Mouse (Mus musculus): ENCODE measurements around the gene Rgs14.

DNA sequence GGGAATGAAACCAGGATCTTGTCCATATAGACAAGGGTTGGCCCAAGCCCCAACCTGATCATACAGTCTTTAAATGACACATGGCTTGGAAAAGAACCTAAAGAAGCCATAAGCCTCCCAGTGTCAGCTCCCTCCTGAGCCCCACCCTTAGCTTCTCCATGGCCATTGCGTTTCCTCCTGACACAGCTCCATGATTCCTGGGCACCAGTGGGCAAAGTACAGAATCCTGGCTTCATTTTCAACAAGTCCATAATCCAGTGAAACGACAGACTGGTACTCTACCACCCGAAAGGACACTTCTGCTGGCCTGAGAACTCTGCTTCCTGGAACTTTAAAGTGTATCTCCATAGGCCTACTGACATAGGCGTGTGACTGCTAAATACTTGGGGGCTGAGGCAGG is 37.8 kb downstream of the Rgs14 start:
- no peak for TF ChIP-seq POLR2A (IDR thresholded peaks at IDR 0.05; ENCODE audit: control insufficient read depth, low read depth, low read length)
- no peak for TF ChIP-seq CTCF (IDR thresholded peaks at IDR 0.05; ENCODE audit: control insufficient read depth, insufficient read depth, insufficient replicate concordance, low read depth, low read length)
